Mouse (Mus musculus) lung, postnatal 0 days (tissue): ENCODE measurements around the gene Npr1. TPM values are rescaled to one million over a fixed set of nuclear protein-coding genes. Genes with fewer than 3 reads are reported as not detected.

ENCODE experiments used
- ATAC-seq: fragments of 200-750 bp; cut with Nextera tagmentation; 2 replicates; pipeline ENCODE4 v1.8.0; 2017; ENCODE audit warnings: moderate library complexity
- DNase-seq: peaks from one replicate; pipeline ENCODE4 v3.0.0-alpha.2; 2016; ENCODE audit warnings: low spot score
- H3K27ac ChIP-seq: fragments of 300-500 bp; sonication (generic); 2 replicates; pipeline ENCODE4 v1.5.1; 2014; ENCODE audit warnings: antibody characterized with exemption, mild to moderate bottlenecking, low read length, mixed read lengths
- H3K27me3 ChIP-seq: fragments of 300-500 bp; sonication (generic); replicated peaks from 2 replicates; pipeline ENCODE4 v1.6.1; 2014; ENCODE audit warnings: low read length, mixed read lengths; ENCODE audit not compliant: insufficient read depth
- H3K36me3 ChIP-seq: fragments of 300-500 bp; sonication (generic); 2 replicates; pipeline ENCODE4 v1.6.1; 2014; ENCODE audit warnings: low read length, mixed read lengths; ENCODE audit not compliant: insufficient read depth
- H3K4me1 ChIP-seq: fragments of 300-500 bp; sonication (generic); 2 replicates; pipeline ENCODE4 v1.6.1; 2014; ENCODE audit warnings: antibody characterized with exemption, low read depth, low read length, mixed read lengths; ENCODE audit not compliant: insufficient read depth
- H3K4me2 ChIP-seq: fragments of 300-500 bp; sonication (generic); replicated peaks from 2 replicates; pipeline ENCODE4 v1.6.1; 2014; ENCODE audit warnings: low read depth, mild to moderate bottlenecking, low read length, moderate library complexity, mixed read lengths
- H3K4me3 ChIP-seq: fragments of 300-500 bp; sonication (generic); 2 replicates; pipeline ENCODE4 v1.5.1; 2014; ENCODE audit warnings: low read depth, low read length
- H3K9ac ChIP-seq: fragments of 300-500 bp; sonication (generic); replicated peaks from 2 replicates; pipeline ENCODE4 v1.6.1; 2014; ENCODE audit warnings: low read depth, mild to moderate bottlenecking
- H3K9me3 ChIP-seq: fragments of 300-500 bp; sonication (generic); 2 replicates; pipeline ENCODE4 v1.6.1; 2016; ENCODE audit warnings: low read length, mixed read lengths
- CTCF ChIP-seq: IDR thresholded peaks from 2 replicates; pipeline ENCODE4 v1.5.1; 2016; ENCODE audit warnings: antibody characterized with exemption, mild to moderate bottlenecking
- EP300 ChIP-seq: IDR thresholded peaks from 2 replicates; pipeline ENCODE4 v1.6.1; 2016; ENCODE audit warnings: antibody characterized with exemption, mild to moderate bottlenecking, control low read depth
- WGBS: fragments of 180-500 bp; shearing (Covaris S2); extraction: QIAGEN DNeasy Blood & Tissue Kit; methylation state at CpG from one replicate; pipeline ENCODE4 v1.1.7; 2014; 5-methylcytosine and 5-hydroxymethylcytosine counted together
- polyA plus RNA-seq: library from polyadenylated mRNA; unstranded; fragments of >200 nt; fragmentation: Nextera tagmentation; extraction: Ambion mirVana; gene quantifications from 2 replicates; pipeline ENCODE4 v1.2.1, GENCODE M21; 2015

The Npr1 gene
- polyA plus RNA-seq, 1 experiment from 2014 or later = 30.0 TPM

DNA sequence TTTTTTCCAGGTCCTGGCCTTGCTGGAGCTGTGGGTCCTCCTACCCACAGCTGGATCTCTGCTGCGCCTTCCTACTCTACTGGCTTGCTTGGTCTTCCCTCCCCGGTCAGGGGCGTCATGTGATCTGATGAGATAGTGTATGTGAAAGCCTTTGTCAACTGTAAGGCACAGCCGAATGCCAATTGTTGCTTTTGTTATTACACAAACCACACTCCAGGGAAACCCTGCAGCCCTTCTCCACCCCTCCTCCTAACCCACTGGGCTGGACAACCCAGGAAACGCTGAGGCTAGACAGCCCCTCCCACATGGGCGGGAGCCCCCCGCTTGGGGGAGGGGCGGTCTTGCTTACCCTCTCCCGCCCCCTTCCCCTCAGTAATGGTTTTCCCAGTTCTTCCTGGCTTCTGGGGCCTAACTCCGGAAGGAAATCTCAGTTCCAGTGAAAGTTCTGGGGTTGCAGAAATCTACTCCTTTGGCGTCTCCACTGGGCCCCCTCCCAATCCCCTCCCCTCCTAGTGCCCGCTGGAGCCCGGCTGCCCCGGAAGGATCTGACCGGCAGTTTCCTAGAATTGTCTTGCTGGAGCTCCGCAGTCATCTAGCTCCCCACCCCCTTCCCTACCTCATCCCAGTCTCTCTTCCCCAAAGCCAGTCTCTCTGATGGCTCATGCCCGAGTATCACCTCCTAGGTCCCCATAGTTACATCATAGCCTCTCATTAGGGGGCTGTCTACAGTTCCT, 19.1 kb downstream of the Npr1 start:
- peak; percentile 97 for DNase-seq
- Histone ChIP-seq H3K9me3 (no peaks in the 10 kb centered on the region), H3K9ac (peak overlapping the region; percentile 26), H3K4me3 (peak overlapping the region; percentile 8; the same call in 1 of the 2 replicates), H3K4me2 (peak overlapping the region; percentile 52), H3K27ac (peak overlapping the region; percentile 94), H3K27me3 (no peaks in the 10 kb centered on the region), H3K36me3 (no peaks in the 10 kb centered on the region), H3K4me1 (peaks cover 6% of the 10 kb centered on the region; the same call in 1 of the 2 replicates)
- ATAC-seq = peak; percentile 95
- TF ChIP-seq CTCF = no peak; the same call in 1 of the 2 replicates
- TF ChIP-seq EP300 = peak; percentile 92
- 2% methylated on average over 16 of the region's 17 CpGs for WGBS

DNA sequence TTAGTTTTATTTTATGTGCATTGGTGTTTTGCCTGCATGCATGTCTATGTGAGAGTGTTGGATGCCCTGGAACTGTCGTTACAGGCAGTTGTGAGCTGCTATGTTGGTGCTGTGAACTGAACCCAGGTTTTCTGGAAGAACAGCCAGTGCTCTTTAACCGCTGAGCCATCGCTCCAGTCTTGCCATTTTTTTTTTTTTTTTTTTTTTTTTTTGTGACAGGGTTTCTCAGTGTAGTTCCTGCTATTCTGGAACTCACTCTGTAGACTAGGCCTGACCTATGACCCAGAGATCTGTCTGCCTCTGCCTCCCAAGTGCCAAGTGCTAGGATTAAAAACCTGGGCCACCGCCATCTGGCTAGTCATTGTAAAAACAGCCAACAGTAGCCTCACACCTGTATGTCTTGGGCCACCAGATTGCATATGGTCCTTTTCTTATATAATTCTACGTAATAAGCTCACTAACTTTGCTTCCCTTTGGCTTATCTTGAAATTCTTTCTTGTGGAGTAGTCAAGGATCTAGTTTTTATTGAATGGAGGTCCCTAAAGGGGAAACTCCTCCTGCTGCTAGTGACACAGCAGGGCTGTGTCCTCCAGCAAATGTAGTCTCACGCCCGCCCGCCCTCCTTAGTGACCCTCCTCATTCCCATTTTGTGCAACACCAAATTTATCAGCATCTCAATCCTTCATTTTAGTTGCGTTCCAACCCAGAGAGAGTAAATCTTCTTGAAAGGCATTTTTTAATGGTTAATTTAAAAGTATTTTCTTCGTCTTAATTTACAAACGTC, 20.1 kb downstream of the Npr1 start:
- no peaks in the 10 kb centered on the region for H3K27me3 ChIP-seq
- peak overlapping the region; percentile 8; the same call in 1 of the 2 replicates for H3K4me3 ChIP-seq
- peaks cover 6% of the 10 kb centered on the region; the same call in 1 of the 2 replicates for H3K4me1 ChIP-seq
- no peaks in the 10 kb centered on the region for H3K9me3 ChIP-seq
- H3K36me3 ChIP-seq = no peaks in the 10 kb centered on the region
- peak; percentile 52 for DNase-seq
- 61% methylated on average over 11 of the region's 11 CpGs for WGBS
- no peak for TF ChIP-seq CTCF
- no peak for TF ChIP-seq EP300
- no peak overlapping the region for H3K9ac ChIP-seq
- no peak for ATAC-seq
- H3K27ac ChIP-seq = peak overlapping the region; percentile 94
- peak overlapping the region; percentile 52 for H3K4me2 ChIP-seq

DNA sequence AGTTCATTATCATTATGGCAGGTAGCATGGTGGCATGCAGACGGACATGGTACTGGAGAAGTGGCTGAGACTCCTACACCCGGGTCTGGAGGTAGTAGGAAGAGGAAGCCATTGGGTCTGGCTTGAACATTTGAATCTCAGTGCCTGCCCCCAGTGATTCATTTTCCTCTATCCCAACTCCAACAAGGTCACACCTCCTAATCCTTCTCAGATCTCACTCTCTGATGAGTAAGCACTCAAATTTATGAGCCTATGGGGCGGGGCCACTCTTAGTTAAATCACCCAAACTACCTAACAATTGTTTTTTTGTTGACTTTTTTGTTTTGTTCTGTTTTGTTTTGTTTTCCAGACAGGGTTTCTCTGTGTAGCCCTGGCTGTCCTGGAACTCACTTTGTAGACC, 21.7 kb downstream of the Npr1 start:
- TF ChIP-seq CTCF (no peak), EP300 (no peak)
- Histone ChIP-seq H3K27me3 (no peaks in the 10 kb centered on the region), H3K4me3 (no peak overlapping the region), H3K36me3 (no peaks in the 10 kb centered on the region), H3K4me1 (peaks cover 6% of the 10 kb centered on the region; the same call in 1 of the 2 replicates), H3K27ac (no peak overlapping the region), H3K9ac (no peak overlapping the region), H3K4me2 (no peak overlapping the region), H3K9me3 (no peaks in the 10 kb centered on the region)
- DNase-seq (no peak), ATAC-seq (no peak)
- 90% methylated on average over 3 of the region's 3 CpGs for WGBS

DNA sequence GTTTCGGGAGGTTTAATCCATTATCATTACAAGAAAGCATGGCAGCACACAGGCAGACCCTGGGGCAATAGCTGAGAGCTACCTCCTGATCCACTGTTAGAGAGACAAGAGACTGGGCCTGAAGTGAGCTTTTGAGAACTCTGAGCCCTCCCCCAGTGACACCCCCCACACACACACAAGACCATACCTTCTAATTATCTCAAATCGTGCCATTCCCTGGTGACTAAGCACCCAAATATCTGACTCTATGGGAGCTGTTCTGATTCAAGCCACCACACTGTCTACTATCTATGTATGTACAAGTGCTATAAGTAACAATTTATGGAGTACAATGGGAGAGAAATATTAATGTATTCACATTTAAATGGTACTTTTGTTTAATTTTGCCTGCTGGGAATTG, 24.9 kb downstream of the Npr1 start:
- Histone ChIP-seq H3K9me3 (no peaks in the 10 kb centered on the region), H3K36me3 (no peaks in the 10 kb centered on the region), H3K4me2 (no peak overlapping the region), H3K27me3 (no peaks in the 10 kb centered on the region), H3K4me1 (no peaks in the 10 kb centered on the region; the same call in 1 of the 2 replicates), H3K4me3 (no peak overlapping the region), H3K27ac (no peak overlapping the region), H3K9ac (no peak overlapping the region)
- DNase-seq = no peak
- no peak for ATAC-seq
- no peak for TF ChIP-seq CTCF
- no peak for TF ChIP-seq EP300
- WGBS = 76% methylated on average over 2 of the region's 2 CpGs

DNA sequence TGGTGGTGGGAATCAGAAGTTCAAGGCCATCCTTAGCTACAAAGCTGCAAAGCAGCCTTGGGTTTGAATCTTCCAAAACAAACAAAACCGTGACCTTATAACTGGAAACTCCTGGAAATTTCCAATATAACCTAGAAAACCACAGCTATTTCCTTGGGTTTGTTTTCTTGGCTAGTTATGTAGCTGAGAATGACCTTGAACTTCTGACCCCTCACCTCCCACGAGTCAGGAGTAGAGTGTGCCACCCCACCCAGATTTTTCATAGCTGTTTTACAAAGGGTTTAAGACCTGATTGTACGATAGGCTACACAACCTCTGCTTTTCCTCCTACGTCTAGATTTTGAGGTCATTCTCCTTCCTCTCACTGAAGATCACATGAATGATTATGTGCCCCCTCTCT, 28.5 kb downstream of the Npr1 start:
- H3K27me3 ChIP-seq = no peaks in the 10 kb centered on the region
- H3K9me3 ChIP-seq = no peaks in the 10 kb centered on the region
- DNase-seq (no peak), ATAC-seq (no peak)
- H3K4me1 ChIP-seq = peaks cover 5% of the 10 kb centered on the region; the same call in 1 of the 2 replicates
- TF ChIP-seq CTCF (no peak), EP300 (no peak)
- H3K36me3 ChIP-seq = no peaks in the 10 kb centered on the region
- WGBS = 66% methylated on average over 4 of the region's 4 CpGs
- no peak overlapping the region for H3K4me2 ChIP-seq
- no peak overlapping the region for H3K27ac ChIP-seq
- no peak overlapping the region for H3K9ac ChIP-seq
- no peak overlapping the region for H3K4me3 ChIP-seq

DNA sequence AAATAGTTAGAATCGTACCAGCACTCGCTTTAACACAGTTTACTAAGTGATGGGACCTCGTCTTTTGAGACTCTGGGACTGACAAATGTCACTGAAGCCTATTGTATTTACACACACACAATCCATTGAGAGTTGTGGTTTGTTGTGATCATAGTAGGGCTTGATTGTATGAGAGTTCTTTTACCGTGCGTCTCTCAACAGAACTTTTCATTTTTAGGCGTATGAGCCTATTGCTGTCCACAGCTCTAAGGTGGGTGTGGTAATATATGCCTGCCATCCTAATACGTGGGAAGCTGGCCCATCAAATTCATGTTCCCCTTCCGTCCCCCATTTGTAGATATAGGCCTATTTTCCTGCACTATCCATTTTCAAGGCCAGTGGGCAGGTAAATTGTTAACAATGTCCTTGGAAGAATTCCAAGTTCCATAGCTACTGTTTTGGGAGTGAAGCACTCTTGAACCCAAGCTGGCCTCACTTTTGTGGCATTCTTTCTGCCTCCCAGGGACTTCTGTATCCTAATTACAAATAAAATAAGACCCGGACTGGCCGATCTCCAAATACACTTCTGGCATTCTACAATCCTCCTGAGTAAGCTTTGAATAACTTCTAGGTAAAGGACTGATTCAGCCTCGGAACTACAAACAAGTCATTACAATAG, 31.5 kb downstream of the Npr1 start:
- peak; percentile 87 for DNase-seq
- WGBS = 32% methylated on average over 11 of the region's 11 CpGs
- Histone ChIP-seq H3K4me2 (peak overlapping the region; percentile 92), H3K27ac (peak overlapping the region; percentile 98), H3K27me3 (no peaks in the 10 kb centered on the region), H3K9ac (no peak overlapping the region), H3K9me3 (no peaks in the 10 kb centered on the region), H3K4me1 (peaks cover 14% of the 10 kb centered on the region; the same call in 1 of the 2 replicates), H3K4me3 (peak overlapping the region; percentile 65), H3K36me3 (no peaks in the 10 kb centered on the region)
- TF ChIP-seq EP300 (0 out of 2 replicates have a peak, but pooled peaks have one; percentile 36), CTCF (no peak)
- ATAC-seq = no peak; the same call in 1 of the 2 replicates
